Mouse (Mus musculus): ENCODE data around the gene Got1. TPM values are rescaled to one million over a fixed set of nuclear protein-coding genes. Genes with fewer than 3 reads are reported as not detected.

Gene Got1
- polyA plus RNA-seq, 1 experiment from 2014 or later = 31.8 TPM

DNA sequence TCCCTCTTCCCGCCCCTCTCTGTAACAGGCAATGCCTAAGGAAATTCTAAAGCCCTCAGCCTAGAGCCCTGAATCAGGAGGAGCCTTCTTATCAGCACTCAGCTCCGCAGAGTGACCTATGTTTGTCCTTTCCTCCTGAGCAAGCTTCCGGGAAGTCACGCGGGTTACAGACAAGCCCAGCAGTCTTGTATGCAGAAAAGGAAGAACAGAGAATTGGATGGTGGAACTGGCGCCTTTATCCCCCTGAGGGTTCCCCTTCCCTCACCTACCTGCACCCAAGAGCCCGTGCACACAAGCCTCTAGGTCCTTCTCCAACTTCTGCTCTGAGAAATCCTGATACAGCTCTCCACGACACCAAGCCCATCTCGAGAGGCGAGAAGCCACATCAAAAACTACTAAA is 4.0 kb downstream of the Got1 start:
- H3K4me3 ChIP-seq = no peak overlapping the region
- H3K9me3 ChIP-seq = no peaks in the 10 kb centered on the region
- H3K27me3 ChIP-seq = no peaks in the 10 kb centered on the region
- peaks cover 4% of the 10 kb centered on the region for H3K36me3 ChIP-seq
- H3K27ac ChIP-seq = no peak overlapping the region
- H3K9ac ChIP-seq = 0 out of 2 replicates have a peak overlapping the region, but pooled peaks have one; percentile 1
- H3K4me1 ChIP-seq = peaks cover 24% of the 10 kb centered on the region
- H3K4me2 ChIP-seq (replicated peaks) = no peak overlapping the region
- 78% methylated on average over 9 of the region's 10 CpGs for WGBS
- ATAC-seq (ENCODE audit: low FRiP score, low read depth) = no peak

DNA sequence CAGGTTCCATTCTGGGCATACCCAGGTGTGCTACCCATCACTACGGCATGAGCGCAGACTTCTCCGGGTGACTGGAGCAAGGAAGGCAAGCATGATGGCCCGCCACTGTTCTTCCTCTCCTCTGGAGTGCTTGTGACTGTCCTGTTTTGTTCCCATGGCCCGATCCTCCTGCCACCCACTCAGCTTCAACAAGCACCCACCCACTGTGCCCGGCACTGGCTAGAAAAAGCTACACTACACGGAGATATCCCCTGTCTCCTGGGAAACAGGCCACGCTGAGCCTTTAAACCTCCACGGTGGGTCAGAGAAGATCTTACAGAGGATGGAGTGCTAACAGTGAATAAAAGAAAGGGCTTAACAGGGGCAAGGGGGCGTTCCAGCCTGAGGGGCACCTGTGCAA is 5.2 kb downstream of the Got1 start:
- Histone ChIP-seq H3K27me3 (no peaks in the 10 kb centered on the region), H3K4me2 (replicated peaks) (no peak overlapping the region), H3K27ac (no peak overlapping the region), H3K9me3 (no peaks in the 10 kb centered on the region), H3K36me3 (peaks cover 15% of the 10 kb centered on the region), H3K9ac (no peak overlapping the region), H3K4me3 (no peak overlapping the region), H3K4me1 (peaks cover 19% of the 10 kb centered on the region)
- 89% methylated on average over 10 of the region's 10 CpGs for WGBS
- no peak for ATAC-seq (ENCODE audit: low FRiP score, low read depth)

DNA sequence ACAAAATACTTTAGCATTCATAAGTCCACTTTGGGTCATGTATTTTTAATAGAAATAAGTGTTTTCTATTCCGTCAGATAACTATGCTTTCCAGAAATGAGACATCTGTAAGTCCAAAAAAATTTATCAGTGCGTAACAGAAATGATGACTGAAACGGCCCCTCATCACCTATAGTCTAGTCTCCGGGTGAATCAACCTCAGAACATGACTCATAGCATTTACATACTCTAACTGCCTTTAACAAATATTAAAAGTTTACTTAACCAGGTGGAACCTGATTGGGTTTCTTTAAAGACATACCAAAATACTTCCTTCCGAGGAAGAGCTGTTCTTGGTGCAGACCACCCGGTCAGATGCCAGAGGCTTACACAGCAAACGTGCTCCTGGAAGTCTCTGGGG is 6.1 kb downstream of the Got1 start:
- no peak overlapping the region for H3K4me3 ChIP-seq
- no peak overlapping the region for H3K4me2 ChIP-seq (replicated peaks)
- no peaks in the 10 kb centered on the region for H3K9me3 ChIP-seq
- peaks cover 10% of the 10 kb centered on the region for H3K4me1 ChIP-seq
- no peaks in the 10 kb centered on the region for H3K27me3 ChIP-seq
- ATAC-seq (ENCODE audit: low FRiP score, low read depth) = no peak
- 84% methylated on average over 7 of the region's 7 CpGs for WGBS
- peaks cover 18% of the 10 kb centered on the region for H3K36me3 ChIP-seq
- no peak overlapping the region for H3K27ac ChIP-seq
- no peak overlapping the region for H3K9ac ChIP-seq

DNA sequence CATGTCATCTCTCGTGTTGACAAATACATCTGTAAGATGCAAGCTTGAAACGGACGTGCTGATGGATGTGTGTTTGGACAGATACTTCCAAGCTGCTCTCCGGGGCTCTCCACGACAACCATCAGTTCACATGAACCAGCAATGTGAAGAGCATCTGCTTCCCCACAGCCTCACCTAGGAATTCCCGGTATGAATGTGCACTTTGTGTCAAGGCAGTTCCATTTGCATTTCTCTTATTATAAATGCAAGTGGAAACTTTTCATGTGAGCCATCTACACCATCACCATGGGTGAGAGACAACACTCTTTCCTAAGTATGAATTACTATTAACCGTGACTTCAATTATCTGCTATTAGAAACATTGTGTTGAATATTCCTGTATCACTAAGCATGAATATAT is 6.6 kb downstream of the Got1 start:
- Histone ChIP-seq H3K27me3 (no peaks in the 10 kb centered on the region), H3K36me3 (peaks cover 18% of the 10 kb centered on the region), H3K4me2 (replicated peaks) (no peak overlapping the region), H3K27ac (no peak overlapping the region), H3K4me1 (0 out of 2 replicates have a peak, but pooled peaks cover 6% of the 10 kb centered on the region), H3K9me3 (no peaks in the 10 kb centered on the region), H3K9ac (no peak overlapping the region), H3K4me3 (no peak overlapping the region)
- no peak for ATAC-seq (ENCODE audit: low FRiP score, low read depth)
- WGBS = 83% methylated on average over 7 of the region's 7 CpGs

DNA sequence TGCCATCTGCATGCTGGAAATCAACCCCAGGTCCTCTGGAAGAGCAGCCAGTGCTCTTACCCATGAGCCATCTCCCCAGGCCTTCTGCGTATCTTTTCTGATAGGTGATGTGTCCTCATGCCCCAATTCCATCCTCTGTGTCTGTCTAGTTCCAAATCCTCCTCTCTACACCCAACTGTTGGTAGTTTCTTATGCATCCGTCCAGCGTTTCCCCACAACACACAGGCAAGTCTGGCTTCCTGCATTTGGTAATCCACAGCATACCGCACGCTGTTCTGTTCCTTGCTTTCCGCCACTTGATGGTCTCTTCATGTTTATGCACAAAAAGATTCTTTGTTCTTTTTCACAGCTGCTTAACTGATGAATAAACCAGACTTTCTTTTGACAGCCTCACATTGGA is 7.1 kb downstream of the Got1 start:
- Histone ChIP-seq H3K36me3 (peaks cover 21% of the 10 kb centered on the region), H3K9me3 (no peaks in the 10 kb centered on the region), H3K4me3 (no peak overlapping the region), H3K27me3 (no peaks in the 10 kb centered on the region), H3K27ac (no peak overlapping the region), H3K4me2 (replicated peaks) (no peak overlapping the region), H3K9ac (no peak overlapping the region), H3K4me1 (0 out of 2 replicates have a peak, but pooled peaks cover 6% of the 10 kb centered on the region)
- ATAC-seq (ENCODE audit: low FRiP score, low read depth) = no peak
- WGBS = 92% methylated on average over 6 of the region's 6 CpGs

DNA sequence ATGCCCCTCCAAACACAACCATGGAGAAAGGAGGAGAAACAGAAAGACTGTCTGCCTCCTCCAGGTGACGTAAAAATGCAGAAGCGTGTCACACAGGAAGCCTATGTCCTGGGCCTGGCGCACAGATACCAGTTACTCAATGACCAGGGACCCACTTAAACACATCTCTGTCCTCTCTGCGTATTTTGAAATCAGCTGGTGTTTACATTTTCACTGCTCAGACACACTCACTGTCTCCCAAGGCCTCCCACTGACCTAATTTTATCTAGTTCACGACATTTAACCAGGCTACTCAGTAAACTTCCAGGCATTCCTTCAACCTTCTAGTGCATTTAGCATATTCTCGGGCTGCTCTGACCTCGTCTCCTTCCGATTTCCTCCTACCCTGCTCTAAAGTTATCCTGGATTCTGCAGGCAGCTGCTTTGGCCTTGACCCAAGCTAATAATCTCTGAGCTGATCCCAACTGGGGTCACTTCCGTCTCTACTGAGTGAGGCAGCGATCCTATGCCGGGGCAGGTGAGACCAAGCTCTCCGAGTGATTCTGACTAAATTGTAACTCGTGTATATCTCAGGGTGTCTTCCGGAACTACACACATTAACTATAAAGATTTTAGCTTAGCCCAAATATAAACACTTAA is 7.9 kb downstream of the Got1 start:
- ATAC-seq (ENCODE audit: low FRiP score, low read depth) = no peak
- no peak overlapping the region for H3K9ac ChIP-seq
- peaks cover 23% of the 10 kb centered on the region for H3K36me3 ChIP-seq
- H3K27me3 ChIP-seq = no peaks in the 10 kb centered on the region
- H3K27ac ChIP-seq = no peak overlapping the region
- H3K4me3 ChIP-seq = no peak overlapping the region
- H3K9me3 ChIP-seq = no peaks in the 10 kb centered on the region
- no peak overlapping the region for H3K4me2 ChIP-seq (replicated peaks)
- 0 out of 2 replicates have a peak, but pooled peaks cover 3% of the 10 kb centered on the region for H3K4me1 ChIP-seq
- WGBS = 83% methylated on average over 14 of the region's 14 CpGs

DNA sequence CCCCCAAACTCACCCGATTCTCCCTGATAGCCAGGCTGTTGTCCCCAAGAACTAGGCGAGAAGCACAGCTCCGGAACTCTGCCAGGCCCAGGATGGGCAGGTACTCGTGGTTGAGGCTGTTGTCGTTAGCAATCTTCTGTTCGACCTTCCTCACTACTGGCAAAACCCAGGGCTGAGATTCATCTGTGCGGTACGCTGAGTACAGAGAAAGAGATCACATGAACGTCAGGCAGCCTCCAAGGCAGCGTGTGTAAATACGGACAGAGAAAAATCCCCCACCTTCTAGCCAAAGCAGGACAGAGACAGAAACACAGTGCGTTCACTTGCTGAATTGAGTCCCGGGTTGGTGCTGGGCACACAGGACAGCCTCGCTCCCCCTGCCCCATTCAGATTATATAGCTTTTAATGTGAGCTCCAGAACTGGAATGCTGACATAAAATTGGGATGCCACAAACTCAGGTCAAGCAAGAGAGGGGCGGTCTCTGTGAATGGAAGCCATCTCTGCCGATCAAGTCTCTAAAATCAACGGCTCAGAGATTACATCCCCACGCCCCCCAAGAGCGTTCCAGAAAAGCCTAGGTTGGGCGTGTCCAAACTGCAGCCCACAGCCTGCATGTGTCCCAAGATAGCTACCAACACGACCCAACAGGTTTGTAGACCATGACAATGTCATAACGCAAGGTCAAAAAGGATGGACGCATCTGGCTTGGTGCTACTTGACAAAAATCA is 8.6 kb downstream of the Got1 start:
- Histone ChIP-seq H3K27me3 (no peaks in the 10 kb centered on the region), H3K9me3 (no peaks in the 10 kb centered on the region), H3K4me1 (0 out of 2 replicates have a peak, but pooled peaks cover 3% of the 10 kb centered on the region), H3K4me3 (no peak overlapping the region), H3K9ac (no peak overlapping the region), H3K36me3 (peaks cover 30% of the 10 kb centered on the region), H3K4me2 (replicated peaks) (no peak overlapping the region), H3K27ac (no peak overlapping the region)
- WGBS = 93% methylated on average over 23 of the region's 23 CpGs
- no peak for ATAC-seq (ENCODE audit: low FRiP score, low read depth)

DNA sequence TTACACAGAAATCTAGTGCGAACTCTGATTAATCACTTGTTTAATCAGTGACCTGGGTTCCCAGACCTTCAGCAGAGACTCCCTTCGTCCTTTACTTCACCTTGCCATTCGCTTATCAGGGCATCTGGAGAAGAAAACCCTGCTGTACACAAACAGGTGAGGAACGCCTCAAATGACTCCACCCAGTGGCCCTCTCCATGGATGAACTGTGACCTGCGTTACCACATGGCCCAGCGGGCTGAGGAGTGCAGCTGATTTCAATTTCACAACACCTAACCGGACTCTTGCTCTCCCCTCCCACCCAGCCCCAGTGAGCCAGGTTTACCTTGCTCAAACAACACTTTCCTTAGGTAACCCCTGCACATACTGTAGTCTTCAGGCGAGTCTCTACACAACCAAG is 10.5 kb downstream of the Got1 start:
- 89% methylated on average over 8 of the region's 8 CpGs for WGBS
- H3K27me3 ChIP-seq = no peaks in the 10 kb centered on the region
- H3K4me3 ChIP-seq = no peak overlapping the region
- no peak for ATAC-seq (ENCODE audit: low FRiP score, low read depth)
- H3K4me1 ChIP-seq = no peaks in the 10 kb centered on the region
- H3K27ac ChIP-seq = no peak overlapping the region
- no peak overlapping the region for H3K9ac ChIP-seq
- no peak overlapping the region for H3K4me2 ChIP-seq (replicated peaks)
- H3K36me3 ChIP-seq = peaks cover 47% of the 10 kb centered on the region
- H3K9me3 ChIP-seq = no peaks in the 10 kb centered on the region

DNA sequence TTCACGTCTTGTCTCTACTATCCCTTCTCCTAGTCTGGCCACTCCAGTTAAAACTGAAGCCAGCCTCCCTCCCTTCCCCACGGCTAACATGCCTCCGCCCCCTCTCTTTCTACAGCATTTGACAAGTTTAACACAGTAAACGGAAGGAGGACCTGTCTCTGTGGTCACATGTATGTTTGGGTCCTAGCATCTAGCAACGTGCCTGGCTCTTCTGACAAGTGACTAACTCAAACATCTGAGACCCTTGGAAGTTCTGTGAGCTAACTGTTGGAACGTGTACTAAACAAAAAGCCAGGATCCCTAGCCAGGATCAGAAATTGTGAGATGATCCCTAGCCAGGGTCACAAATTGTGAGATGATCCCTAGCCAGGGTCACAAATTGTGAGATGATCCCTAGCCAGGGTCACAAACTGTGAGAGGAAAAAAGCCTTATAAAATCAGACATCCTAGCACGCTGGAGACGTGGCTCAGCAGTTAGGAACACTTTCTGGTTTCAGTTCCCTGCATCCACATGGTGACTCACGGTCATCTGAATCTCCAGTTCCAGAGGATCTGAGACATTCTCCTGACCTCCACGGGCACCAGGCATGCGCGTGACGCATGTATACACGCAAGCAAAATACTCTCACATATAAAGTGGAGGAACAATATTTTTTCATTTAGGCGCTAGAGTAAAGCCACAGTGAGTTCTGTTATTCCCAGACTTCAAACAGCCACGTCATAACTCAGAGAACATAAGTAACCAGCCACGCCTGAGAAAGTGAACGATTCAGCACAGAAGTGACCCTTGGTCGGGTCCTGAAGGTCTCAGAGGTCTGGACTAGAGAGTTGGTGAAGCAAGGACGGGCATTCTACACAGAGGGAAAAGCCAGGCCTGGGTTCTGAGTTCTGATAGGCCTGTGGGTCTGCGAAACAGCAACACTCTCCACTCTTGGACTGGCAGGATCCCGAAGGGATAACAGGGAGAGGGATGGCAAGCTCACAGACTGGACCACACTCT is 12.5 kb downstream of the Got1 start:
- no peaks in the 10 kb centered on the region for H3K9me3 ChIP-seq
- H3K4me1 ChIP-seq = no peaks in the 10 kb centered on the region
- no peak for ATAC-seq (ENCODE audit: low FRiP score, low read depth)
- H3K36me3 ChIP-seq = peaks cover 54% of the 10 kb centered on the region
- 82% methylated on average over 22 of the region's 22 CpGs for WGBS
- H3K27me3 ChIP-seq = no peaks in the 10 kb centered on the region
- H3K4me2 ChIP-seq (replicated peaks) = no peak overlapping the region
- no peak overlapping the region for H3K27ac ChIP-seq
- no peak overlapping the region for H3K4me3 ChIP-seq
- no peak overlapping the region for H3K9ac ChIP-seq

DNA sequence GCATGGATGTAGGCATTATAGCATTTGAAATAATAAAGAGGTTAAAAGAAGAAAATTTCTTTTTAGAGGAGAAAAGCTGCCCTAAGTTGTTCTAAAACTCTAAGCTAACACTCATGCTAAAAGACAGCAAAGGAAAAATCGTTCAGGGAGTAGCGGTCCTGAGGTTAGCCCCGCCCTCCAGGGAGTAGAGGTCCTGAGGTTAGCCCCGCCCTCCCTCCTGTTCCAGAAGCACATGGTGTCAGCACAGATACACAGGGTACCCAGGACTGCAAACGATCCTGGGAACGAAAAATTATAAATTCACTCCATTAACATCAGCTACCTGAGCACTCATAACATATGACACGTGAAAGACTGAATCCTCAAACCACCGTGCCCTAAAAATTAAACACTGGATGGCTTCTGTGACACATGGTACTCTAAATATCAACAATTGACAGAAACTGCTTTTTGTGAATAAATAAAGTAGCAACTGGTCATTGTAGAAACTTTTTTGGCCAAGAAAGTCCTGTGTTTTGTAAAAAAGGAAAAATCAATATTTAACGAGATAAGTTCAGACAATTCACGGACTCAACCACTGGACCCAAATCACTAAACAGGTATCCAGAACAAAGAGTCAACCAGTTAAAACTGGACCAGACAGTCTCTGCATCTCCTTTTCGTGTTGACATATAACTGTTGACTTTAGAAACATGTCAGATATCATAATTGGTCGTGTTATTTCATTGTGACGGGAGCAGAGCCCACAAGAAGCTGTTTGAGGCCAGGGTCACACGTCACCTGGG is 13.8 kb downstream of the Got1 start:
- H3K36me3 ChIP-seq = peaks cover 59% of the 10 kb centered on the region

DNA sequence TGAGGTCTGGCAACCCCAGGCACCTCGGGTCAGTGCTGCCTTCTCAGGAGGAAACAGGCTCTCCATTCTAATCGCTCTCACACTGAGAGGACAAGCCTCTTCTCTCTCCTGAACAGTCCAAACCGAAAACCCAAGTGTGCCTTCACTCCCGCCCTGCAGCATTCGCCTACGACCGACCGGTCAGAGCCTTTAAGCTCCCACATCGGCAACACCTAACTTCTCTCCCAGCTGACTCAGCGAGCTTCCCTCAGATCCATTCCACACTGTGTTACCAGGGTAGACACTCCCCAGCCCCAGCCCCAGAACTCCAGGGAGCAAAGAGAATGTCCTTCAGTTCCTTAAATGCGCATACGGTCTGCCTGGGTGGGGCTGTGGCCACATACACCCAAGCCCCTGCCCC is 19.0 kb downstream of the Got1 start:
- ATAC-seq (ENCODE audit: low FRiP score, low read depth) = no peak
- Histone ChIP-seq H3K9ac (no peak overlapping the region), H3K4me2 (replicated peaks) (no peak overlapping the region), H3K27me3 (no peaks in the 10 kb centered on the region), H3K4me1 (no peaks in the 10 kb centered on the region), H3K27ac (no peak overlapping the region), H3K9me3 (no peaks in the 10 kb centered on the region), H3K36me3 (peaks cover 64% of the 10 kb centered on the region), H3K4me3 (no peak overlapping the region)
- 88% methylated on average over 12 of the region's 12 CpGs for WGBS

More for the DNA sequence above, 13.8 kb downstream of the Got1 start:
- no peaks in the 10 kb centered on the region for H3K4me1 ChIP-seq
- H3K27me3 ChIP-seq = no peaks in the 10 kb centered on the region
- ATAC-seq (ENCODE audit: low FRiP score, low read depth) = no peak
- H3K4me3 ChIP-seq = no peak overlapping the region
- 91% methylated on average over 14 of the region's 14 CpGs for WGBS
- no peak overlapping the region for H3K4me2 ChIP-seq (replicated peaks)
- no peaks in the 10 kb centered on the region for H3K9me3 ChIP-seq
- H3K9ac ChIP-seq = no peak overlapping the region
- H3K27ac ChIP-seq = no peak overlapping the region
